Mouse (Mus musculus): ENCODE data around the gene Rln3. TPM values are rescaled to one million over a fixed set of nuclear protein-coding genes. Genes with fewer than 3 reads are reported as not detected.

Rln3 gene
- polyA plus RNA-seq, 1 experiment from 2014 or later = 1.0 TPM

GRCm38 (mm10) chr8:84001281-84002000 lies 43.4 kb downstream of the Rln3 start, which contains the start of gene 1700067K01Rik:
1700067K01Rik (plus strand) TSS chr8:84001502.
- Histone ChIP-seq H3K4me3 (replicated peaks) (no peak within 1 kb of the TSS), H3K27ac (replicated peaks) (no peak within 1 kb of the TSS), H3K4me2 (peak within 1 kb of the TSS; percentile 13; the same call in 1 of the 2 replicates), H3K9me3 (replicated peaks) (no peaks in the 10 kb centered on the region), H3K9ac (replicated peaks) (no peak within 1 kb of the TSS), H3K36me3 (peaks cover 5% of the 10 kb centered on the region), H3K4me1 (peaks cover 42% of the 10 kb centered on the region), H3K27me3 (replicated peaks) (peaks cover 16% of the 10 kb centered on the region)
- ATAC-seq (ENCODE audit: low FRiP score) = no peak
- WGBS = 23% methylated on average over 61 of the region's 61 CpGs

GRCm38 (mm10) chr8:83999825-84000224 lies 45.0 kb downstream of the Rln3 start:
- Histone ChIP-seq H3K9ac (replicated peaks) (no peak overlapping the region), H3K27ac (replicated peaks) (no peak overlapping the region), H3K36me3 (peaks cover 11% of the 10 kb centered on the region), H3K4me1 (peaks cover 42% of the 10 kb centered on the region), H3K9me3 (replicated peaks) (no peaks in the 10 kb centered on the region), H3K27me3 (replicated peaks) (peaks cover 16% of the 10 kb centered on the region), H3K4me2 (peak overlapping the region; percentile 91; the same call in 1 of the 2 replicates), H3K4me3 (replicated peaks) (peak overlapping the region; percentile 82; the same call in 1 of the 2 replicates)
- no peak for ATAC-seq (ENCODE audit: low FRiP score)
- 100% methylated on average over 2 of the region's 2 CpGs for WGBS

GRCm38 (mm10) chr8:83999057-83999705 lies 45.6 kb downstream of the Rln3 start:
- Histone ChIP-seq H3K9me3 (replicated peaks) (no peaks in the 10 kb centered on the region), H3K4me3 (replicated peaks) (peak overlapping the region; percentile 82), H3K4me1 (peaks cover 37% of the 10 kb centered on the region), H3K9ac (replicated peaks) (peak overlapping the region; percentile 76), H3K27ac (replicated peaks) (peak overlapping the region; percentile 81; the same call in 1 of the 2 replicates), H3K27me3 (replicated peaks) (peaks cover 16% of the 10 kb centered on the region), H3K36me3 (peaks cover 16% of the 10 kb centered on the region), H3K4me2 (peak overlapping the region; percentile 91)
- ATAC-seq (ENCODE audit: low FRiP score) = no peak
- WGBS = 70% methylated on average over 16 of the region's 16 CpGs

DNA sequence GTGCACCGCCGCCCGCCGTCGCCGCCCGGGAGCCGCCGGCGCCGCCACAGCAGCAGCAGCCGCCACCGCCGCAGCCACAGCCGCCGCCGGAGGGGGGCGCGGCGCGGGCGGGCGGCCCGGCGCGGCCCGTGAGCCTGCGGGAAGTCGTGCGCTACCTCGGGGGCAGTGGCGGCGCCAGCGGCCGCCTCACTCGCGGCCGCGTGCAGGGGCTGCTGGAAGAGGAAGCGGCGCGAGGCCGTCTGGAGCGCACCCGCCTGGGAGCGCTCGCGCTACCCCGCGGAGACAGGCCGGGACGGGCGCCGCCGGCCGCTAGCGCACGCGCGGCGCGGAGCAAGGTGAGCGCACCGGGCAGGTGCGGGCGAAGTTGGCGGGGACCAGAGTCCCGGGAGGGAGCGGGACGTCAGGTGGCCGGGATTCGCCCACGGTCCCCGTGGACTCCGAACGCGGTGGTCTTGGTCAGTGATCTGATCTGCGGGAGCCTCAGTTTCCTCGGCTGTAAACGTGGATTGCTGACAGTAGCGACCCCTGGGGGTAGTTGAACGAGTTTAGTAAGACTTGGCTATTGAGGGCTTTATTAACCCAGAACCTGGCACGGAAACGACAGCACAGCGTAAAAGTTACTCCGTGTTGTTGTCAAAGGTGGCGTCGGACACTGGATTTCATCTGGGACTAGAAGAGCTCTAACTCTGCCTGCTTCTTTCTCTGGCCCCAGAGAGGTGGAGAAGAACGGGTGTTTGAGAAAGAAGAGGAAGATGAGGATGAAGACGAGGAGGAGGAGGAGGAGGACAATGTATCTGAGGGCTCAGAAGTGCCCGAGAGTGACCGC lies 46.4 kb downstream of the Rln3 start:
- peak overlapping the region; percentile 91 for H3K4me2 ChIP-seq
- H3K9ac ChIP-seq (replicated peaks) = peak overlapping the region; percentile 76
- no peak for ATAC-seq (ENCODE audit: low FRiP score)
- no peaks in the 10 kb centered on the region for H3K9me3 ChIP-seq (replicated peaks)
- H3K27me3 ChIP-seq (replicated peaks) = peaks cover 16% of the 10 kb centered on the region
- H3K4me1 ChIP-seq = peaks cover 31% of the 10 kb centered on the region
- 1% methylated on average over 63 of the region's 92 CpGs for WGBS
- H3K4me3 ChIP-seq (replicated peaks) = peak overlapping the region; percentile 82
- peak overlapping the region; percentile 81 for H3K27ac ChIP-seq (replicated peaks)
- H3K36me3 ChIP-seq = peaks cover 16% of the 10 kb centered on the region

GRCm38 (mm10) chr8:83997511-83998141 lies 47.2 kb downstream of the Rln3 start, which contains the start of gene Samd1:
Samd1 (plus strand) TSS chr8:83997672.
- H3K4me3 ChIP-seq (replicated peaks) = peak within 1 kb of the TSS; percentile 82
- H3K36me3 ChIP-seq = peaks cover 17% of the 10 kb centered on the region
- no peaks in the 10 kb centered on the region for H3K9me3 ChIP-seq (replicated peaks)
- H3K27me3 ChIP-seq (replicated peaks) = peaks cover 16% of the 10 kb centered on the region
- peak within 1 kb of the TSS; percentile 96 for H3K27ac ChIP-seq (replicated peaks)
- no peak for ATAC-seq (ENCODE audit: low FRiP score)
- H3K4me1 ChIP-seq = peaks cover 26% of the 10 kb centered on the region
- peak within 1 kb of the TSS; percentile 76 for H3K9ac ChIP-seq (replicated peaks)
- under 1% methylated on average over 28 of the region's 112 CpGs for WGBS
- H3K4me2 ChIP-seq = peak within 1 kb of the TSS; percentile 91

- H3K36me3 ChIP-seq = peaks cover 25% of the 10 kb centered on the region
- H3K4me2 ChIP-seq = peak overlapping the region; percentile 91
- peak overlapping the region; percentile 96 for H3K27ac ChIP-seq (replicated peaks)
- H3K9ac ChIP-seq (replicated peaks) = peak overlapping the region; percentile 76
- peak; percentile 78 for ATAC-seq (ENCODE audit: low FRiP score)
- peaks cover 16% of the 10 kb centered on the region for H3K27me3 ChIP-seq (replicated peaks)
- peak overlapping the region; percentile 74 for H3K4me3 ChIP-seq (replicated peaks)
- H3K9me3 ChIP-seq (replicated peaks) = no peaks in the 10 kb centered on the region
- WGBS = 1% methylated on average over 69 of the region's 103 CpGs
- H3K4me1 ChIP-seq = peaks cover 26% of the 10 kb centered on the region
These were observed 48.0 kb downstream of the Rln3 start for GRCm38 (mm10) chr8:83996567-83997505.

DNA sequence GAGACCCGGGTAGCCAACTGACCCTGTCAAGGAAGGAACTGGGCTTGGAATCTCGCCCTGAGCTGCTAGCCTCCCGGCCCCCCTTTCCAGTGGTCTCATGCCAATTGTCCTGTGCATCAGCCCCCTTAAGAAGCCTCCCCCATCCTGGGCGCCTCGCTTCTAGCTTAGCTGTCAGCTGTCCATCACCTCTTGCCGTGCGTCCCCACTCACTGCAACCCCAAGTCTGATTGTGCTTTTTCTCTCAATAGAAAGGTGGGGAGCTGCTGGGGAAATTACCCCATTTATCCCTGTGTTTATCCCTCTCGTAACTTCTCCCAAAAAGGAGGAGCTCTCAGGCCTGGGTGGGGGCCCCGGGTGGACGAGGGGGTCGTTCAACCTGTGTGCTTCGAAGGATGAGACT lies 48.8 kb downstream of the Rln3 start:
- Histone ChIP-seq H3K27ac (replicated peaks) (peak overlapping the region; percentile 96), H3K4me1 (peaks cover 26% of the 10 kb centered on the region), H3K27me3 (replicated peaks) (peaks cover 7% of the 10 kb centered on the region), H3K36me3 (peaks cover 33% of the 10 kb centered on the region), H3K9me3 (replicated peaks) (no peaks in the 10 kb centered on the region), H3K4me2 (peak overlapping the region; percentile 91), H3K4me3 (replicated peaks) (peak overlapping the region; percentile 74), H3K9ac (replicated peaks) (no peak overlapping the region)
- peak; percentile 17; the same call in 1 of the 2 replicates for ATAC-seq (ENCODE audit: low FRiP score)
- WGBS = 18% methylated on average over 12 of the region's 12 CpGs

DNA sequence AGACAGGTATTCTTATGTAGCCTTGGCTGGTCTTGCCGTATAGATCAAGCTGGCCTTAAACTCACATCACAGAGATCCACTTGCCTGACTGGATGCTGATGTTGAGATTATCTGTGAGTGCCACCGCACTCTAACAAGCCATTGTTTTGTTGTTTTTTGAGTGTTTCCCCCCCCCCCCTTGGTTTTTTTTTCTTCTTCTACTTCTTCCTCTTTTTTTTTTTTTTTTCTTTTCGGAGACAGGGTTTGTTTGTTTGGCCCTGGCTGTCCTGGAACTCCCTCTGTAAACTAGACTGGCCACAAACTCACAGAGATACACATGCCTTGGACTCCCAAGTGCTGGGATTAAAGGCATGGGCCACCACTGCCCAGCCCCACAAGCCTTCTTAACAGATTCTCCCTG lies 50.8 kb downstream of the Rln3 start:
- no peak for ATAC-seq (ENCODE audit: low FRiP score)
- Histone ChIP-seq H3K4me2 (no peak overlapping the region), H3K9me3 (replicated peaks) (no peaks in the 10 kb centered on the region), H3K27me3 (replicated peaks) (no peaks in the 10 kb centered on the region), H3K4me1 (peaks cover 15% of the 10 kb centered on the region), H3K9ac (replicated peaks) (no peak overlapping the region), H3K27ac (replicated peaks) (no peak overlapping the region), H3K4me3 (replicated peaks) (no peak overlapping the region), H3K36me3 (peaks cover 47% of the 10 kb centered on the region)
- 85% methylated on average over 3 of the region's 3 CpGs for WGBS
